Mouse (Mus musculus) cerebellum, adult 9-10 months (tissue): ENCODE results near the gene C2cd4d.

Experiments used
- DNase-seq: peaks from one replicate; pipeline ENCODE4 v3.0.0; 2022

The C2cd4d gene

GRCm38 (mm10) chr3:94362138-94362537 is at the start of gene C2cd4d:
Gene C2cd4d, plus strand, starts transcription at chr3:94362438.
- no peak for DNase-seq

- DNase-seq: no peak
These were observed 33.6 kb upstream of the C2cd4d start for GRCm38 (mm10) chr3:94328681-94329080.

GRCm38 (mm10) chr3:94334442-94334841 is 27.8 kb upstream of the C2cd4d start:
- DNase-seq: no peak

DNA sequence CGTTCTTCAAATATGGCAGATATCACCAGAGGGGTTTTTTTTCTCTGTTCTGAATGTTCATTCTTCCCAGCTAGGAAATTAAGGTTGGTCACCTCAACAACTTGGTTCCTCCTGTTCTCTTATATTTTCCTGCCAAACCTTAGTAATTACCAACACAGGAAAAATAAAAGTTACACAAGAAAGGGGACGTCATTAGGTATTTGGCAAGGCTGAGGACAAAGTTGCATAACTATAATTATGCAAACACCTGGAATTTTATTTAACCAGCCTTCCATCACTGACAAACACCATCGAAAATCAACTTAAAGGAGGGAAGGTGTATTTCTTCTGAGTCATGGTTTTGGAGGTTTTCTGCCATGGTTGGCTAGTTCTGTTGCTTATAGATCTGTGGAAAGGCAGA is 23.7 kb upstream of the C2cd4d start:
- no peak for DNase-seq

GRCm38 (mm10) chr3:94341959-94342422 is 20.2 kb upstream of the C2cd4d start, which contains the start of gene Them5:
Gene Them5, plus strand, starts transcription at chr3:94342099.
- DNase-seq: no peak

- DNase-seq: no peak
These were observed 19.7 kb upstream of the C2cd4d start for GRCm38 (mm10) chr3:94342552-94342951.

DNA sequence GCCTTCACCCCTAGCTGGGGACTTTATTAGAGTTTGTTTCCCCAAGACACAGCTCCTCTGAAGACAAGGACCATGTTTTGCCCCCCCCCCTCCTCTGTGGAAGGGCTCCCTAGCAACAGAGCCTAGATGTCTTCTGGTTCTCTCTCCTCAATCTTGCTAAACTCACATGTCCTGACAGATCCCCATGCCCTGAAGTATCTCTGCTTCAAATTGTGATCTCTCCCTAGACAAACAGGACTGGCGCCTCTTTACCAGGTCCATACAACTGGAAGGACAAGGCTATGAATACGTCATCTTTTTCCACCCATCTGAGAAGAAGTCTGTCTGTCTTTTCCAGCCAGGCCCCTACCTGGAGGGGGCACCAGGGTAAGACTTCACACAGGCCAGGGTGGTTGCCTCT is 18.1 kb upstream of the C2cd4d start:
- DNase-seq: no peak

- no peak for DNase-seq
These were observed 17.3 kb upstream of the C2cd4d start for GRCm38 (mm10) chr3:94344897-94345296.

DNA sequence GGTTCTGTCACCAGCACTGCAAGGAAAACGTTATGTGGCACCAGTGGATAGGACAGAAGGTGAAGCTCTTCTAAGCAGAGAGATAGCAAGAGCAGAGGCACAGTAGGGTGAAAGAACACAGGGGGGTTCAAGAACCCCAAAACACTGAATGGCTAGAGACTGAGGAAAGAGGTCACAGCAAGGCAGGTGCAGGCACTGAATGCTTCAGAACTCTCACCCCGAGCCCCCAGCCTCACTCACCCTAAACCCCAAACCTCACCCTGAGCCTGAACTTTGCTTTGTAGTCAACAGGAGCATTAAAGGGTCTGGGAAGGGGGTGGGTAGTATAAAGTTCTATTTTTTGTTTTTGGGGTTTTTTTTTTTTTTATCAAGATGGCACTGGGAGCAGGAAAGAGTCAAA is 14.1 kb upstream of the C2cd4d start:
- no peak for DNase-seq

DNA sequence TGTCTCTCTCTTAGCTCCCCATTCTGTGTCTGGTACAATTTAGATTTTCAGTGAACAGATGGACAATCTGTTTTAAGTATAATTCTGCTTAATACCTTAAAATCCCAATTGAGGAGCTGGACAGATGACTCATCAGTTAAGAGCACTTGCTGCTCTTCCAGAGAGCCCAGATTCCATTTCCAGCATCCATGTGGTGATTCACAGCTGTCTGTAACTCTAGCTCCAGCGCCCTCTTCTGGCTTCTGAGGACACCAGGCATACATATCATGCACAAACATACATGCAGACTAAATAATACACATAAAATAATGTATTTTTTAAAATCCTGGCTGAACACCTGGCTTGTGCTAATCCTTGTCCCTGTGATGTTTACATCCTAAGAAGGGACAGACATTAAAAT is 1.4 kb upstream of the C2cd4d start:
- no peak for DNase-seq

DNA sequence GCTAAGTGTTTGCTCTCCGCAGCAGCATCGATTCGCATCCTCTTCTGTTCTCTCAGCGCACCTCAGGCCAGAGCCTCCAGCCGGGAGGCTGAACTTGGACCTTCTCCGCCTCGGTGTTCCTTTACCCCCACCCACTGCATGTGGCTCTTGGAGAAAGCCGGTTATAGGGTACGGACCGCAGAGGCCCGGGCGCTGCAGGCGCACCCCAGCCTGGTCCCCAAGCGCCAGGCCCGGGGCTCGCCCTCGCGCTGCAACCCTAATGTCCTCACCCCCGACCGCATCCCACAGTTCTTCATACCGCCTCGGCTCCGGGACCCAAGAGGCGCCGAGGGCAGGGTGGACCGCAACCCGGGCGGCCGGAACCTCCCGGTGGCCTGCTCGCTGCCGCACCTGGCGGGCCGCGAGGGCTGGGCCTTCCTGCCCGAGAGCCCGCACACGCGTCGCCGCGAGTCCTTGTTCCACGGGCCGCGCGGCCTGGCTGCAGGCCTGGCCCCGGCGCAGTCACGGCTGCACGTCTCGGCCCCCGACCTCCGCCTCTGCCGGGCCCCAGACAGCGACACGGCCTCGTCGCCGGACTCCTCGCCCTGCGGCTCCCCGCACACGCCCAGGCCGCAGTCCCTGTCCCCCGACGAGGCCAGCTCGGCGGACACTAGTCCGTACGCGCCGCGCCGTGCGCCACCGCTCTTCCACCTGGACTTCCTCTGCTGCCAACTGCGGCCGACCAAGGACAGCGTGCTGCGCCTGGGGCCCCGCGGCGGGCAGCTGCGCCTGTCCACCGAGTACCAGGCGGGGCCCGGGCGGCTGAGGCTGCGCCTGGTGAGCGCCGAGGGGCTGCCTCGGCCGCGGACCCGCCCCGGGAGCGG is 1.3 kb downstream of the C2cd4d start:
- peak; percentile 60 for DNase-seq

DNA sequence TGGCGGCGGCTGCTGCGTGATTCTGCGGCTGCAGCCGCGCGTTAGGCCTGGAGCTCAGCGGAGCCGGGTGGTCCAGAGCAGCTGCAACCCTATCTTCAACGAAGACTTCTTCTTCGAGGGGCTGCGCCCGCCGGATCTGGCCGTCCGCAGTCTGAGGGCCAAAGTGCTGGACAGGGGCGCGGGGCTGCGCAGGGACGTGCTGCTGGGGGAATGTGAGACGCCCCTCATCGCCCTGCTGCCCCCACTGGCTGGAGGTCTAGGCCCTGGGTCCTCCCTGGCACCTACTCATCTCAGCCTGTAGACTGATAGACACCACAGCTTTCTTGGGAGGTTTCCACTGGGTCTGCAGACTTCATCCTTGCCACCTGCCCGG is 1.9 kb downstream of the C2cd4d start:
- peak; percentile 45 for DNase-seq

- peak; percentile 89 for DNase-seq
These were observed 4.5 kb downstream of the C2cd4d start for GRCm38 (mm10) chr3:94366761-94367160.

GRCm38 (mm10) chr3:94367511-94367910 is 5.3 kb downstream of the C2cd4d start:
- no peak for DNase-seq

GRCm38 (mm10) chr3:94368631-94369030 is 6.4 kb downstream of the C2cd4d start:
- DNase-seq: no peak

DNA sequence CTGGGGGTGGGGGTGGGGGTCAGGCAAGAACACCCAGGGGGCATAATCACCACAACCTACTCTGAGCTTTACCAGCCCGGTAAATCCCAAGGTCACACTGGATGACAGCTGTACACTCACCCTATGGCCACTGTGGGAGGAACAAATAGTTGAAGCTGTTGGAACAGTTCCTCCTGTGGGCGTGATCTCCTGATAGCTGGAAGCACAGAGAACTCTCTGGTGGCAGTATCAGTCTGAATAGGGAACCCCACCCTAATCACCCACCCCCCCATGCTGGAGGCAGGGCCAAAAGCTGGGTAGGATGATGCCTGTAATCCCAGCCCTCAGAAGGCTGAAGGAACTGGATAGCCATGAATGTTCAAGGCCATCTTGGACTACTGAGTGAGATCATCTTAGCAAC is 7.5 kb downstream of the C2cd4d start:
- DNase-seq: no peak

DNA sequence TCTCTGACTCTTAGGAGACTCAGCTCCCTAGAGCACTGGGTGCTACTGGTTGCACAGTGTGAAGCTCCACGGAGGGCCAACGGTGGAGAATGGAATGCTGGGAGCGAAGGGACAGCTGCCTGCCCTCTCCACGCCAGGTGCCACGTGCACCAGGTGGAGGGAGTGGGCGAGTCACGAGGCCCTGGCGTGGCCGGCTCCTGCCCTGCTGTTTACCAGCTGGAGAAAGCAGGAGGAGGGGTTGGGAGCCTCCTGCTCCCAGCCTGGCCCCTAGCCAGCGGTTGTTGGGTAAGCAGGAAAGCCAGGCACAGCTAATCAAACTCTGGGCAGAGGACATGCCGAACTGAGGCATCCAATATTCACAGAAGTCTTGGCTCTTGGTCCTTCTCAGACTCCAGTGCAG is 9.4 kb downstream of the C2cd4d start:
- peak; percentile 79 for DNase-seq

DNA sequence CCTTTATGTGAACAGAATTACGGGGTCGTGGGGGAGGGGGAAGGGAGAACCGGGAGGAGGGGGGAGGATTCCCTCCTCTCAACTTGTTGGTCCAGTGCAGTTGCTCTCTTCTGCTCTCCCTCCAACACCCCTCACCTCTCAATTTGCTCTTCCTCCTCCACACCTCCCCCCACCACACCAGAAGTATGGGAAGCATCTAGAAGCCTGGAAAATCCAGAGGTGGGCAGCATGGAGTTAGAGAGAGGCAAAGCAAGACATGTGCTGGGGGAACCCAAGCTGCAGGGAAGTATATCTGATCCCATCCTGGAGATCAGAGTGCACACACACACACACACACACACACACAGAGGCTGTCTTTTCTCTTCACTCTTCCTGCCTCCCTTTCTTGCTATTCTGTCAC is 9.8 kb downstream of the C2cd4d start:
- peak; percentile 51 for DNase-seq

DNA sequence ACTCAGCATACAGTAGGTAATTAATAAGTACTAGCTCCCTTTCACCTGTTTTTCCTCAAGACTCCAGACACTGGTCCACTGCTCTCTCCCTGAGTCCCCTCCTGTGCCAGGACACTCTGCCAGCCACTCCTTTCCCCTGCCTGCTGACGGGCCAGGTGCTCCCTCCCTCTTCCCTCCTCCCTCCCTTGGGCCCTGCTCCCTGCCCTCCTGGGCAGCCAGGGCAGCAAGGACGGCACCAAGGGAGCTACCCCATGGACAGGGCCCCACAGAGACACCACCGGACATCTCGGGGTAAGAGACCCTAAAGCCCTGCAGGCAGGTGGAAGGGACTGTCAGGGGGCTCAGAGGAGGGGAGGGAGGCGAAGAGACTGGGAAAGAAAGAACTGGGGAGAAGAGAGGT is 10.4 kb downstream of the C2cd4d start, which contains the start of gene Rorc:
TSS of gene Rorc (plus strand) at position 154 of the 400 bp plus-strand sequence.
- peak; percentile 76 for DNase-seq

GRCm38 (mm10) chr3:94373090-94373489 is 10.9 kb downstream of the C2cd4d start:
- DNase-seq: peak; percentile 57

GRCm38 (mm10) chr3:94373597-94374011 is 11.4 kb downstream of the C2cd4d start:
- DNase-seq: peak; percentile 78

- DNase-seq: peak; percentile 36
These were observed 12.4 kb downstream of the C2cd4d start for GRCm38 (mm10) chr3:94374636-94375035.

- no peak for DNase-seq
These were observed 12.9 kb downstream of the C2cd4d start for GRCm38 (mm10) chr3:94375146-94375545.

- DNase-seq: no peak
These were observed 13.6 kb downstream of the C2cd4d start for GRCm38 (mm10) chr3:94375861-94376260.
